Mouse (Mus musculus): ENCODE data around the gene Selenoi. TPM values are rescaled to one million over a fixed set of nuclear protein-coding genes. Genes with fewer than 3 reads are reported as not detected.

The Selenoi gene
- polyA plus RNA-seq, 1 experiment from 2014 or later, result 23.9 TPM

DNA sequence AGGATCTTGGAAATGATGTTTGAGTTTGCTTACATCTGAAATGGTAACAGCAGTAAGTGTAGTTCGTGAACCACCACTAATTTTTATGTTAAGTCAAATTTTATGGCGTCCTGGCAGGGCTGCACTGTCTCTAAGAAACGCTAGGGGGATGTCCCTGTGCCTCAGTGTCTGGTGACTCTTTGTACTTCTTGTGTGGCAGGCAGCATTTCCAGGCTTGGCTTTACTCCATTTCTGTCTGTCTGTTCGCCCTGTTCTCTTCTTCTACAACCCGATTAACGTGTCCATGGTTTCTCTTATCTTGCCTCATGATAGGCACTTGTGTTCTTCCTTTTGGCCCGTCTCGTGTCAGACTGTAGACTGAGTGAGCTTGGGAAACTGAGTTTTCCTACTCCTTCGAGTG lies 11.4 kb downstream of the Selenoi start:
- H3K4me1 ChIP-seq (ENCODE audit: control insufficient read depth, insufficient read depth, low read length), result peaks cover 2% of the 10 kb centered on the region; the same call in 1 of the 2 replicates
- 64% methylated on average over 9 of the region's 9 CpGs for WGBS
- H3K9me3 ChIP-seq (ENCODE audit: control insufficient read depth, low read depth, low read length), result no peaks in the 10 kb centered on the region
- H3K27ac ChIP-seq (ENCODE audit: low read length), result no peak overlapping the region
- no peaks in the 10 kb centered on the region for H3K36me3 ChIP-seq (ENCODE audit: control insufficient read depth, insufficient read depth, low read length)
- no peak overlapping the region for H3K9ac ChIP-seq (replicated peaks; ENCODE audit: low read depth, low read length)
- H3K4me3 ChIP-seq (ENCODE audit: low read depth, low read length), result no peak overlapping the region
- no peak for ATAC-seq (ENCODE audit: insufficient number of reproducible peaks, insufficient read depth, low FRiP score, low read depth)
- H3K27me3 ChIP-seq (ENCODE audit: control insufficient read depth, insufficient read depth, low read length), result no peaks in the 10 kb centered on the region
- no peak overlapping the region for H3K4me2 ChIP-seq (replicated peaks; ENCODE audit: low read depth, low read length)

DNA sequence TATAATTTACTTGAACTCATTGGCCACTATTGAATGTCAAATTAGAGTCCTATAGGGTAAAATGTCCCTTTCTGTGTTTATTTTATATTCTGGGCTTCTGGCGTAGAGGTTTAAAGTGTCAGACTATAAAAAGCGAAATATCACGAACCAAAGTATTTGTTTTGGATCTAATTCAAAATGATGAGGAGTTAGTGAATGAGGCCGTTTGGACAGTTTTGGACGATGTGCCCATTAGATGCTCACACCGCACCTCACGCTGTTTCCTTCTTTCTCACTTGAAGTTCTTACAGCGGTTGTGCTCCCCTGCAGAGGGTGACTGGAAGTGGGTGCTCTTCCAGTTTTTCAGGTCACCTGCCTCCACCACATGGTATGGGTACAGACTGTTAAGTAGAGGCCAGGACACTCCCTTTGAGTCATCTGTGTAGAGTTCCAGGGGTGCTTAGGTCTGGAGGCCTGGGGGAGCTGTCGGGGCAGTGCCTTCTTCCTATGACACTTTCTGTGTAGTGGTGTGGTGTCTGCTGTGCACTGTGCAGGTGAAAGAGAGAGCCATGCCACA lies 13.6 kb downstream of the Selenoi start:
- no peak overlapping the region for H3K9ac ChIP-seq (replicated peaks; ENCODE audit: low read depth, low read length)
- no peak overlapping the region for H3K4me3 ChIP-seq (ENCODE audit: low read depth, low read length)
- WGBS, result 85% methylated on average over 9 of the region's 9 CpGs
- H3K4me2 ChIP-seq (replicated peaks; ENCODE audit: low read depth, low read length), result no peak overlapping the region
- peaks cover 2% of the 10 kb centered on the region; the same call in 1 of the 2 replicates for H3K4me1 ChIP-seq (ENCODE audit: control insufficient read depth, insufficient read depth, low read length)
- no peak overlapping the region for H3K27ac ChIP-seq (ENCODE audit: low read length)
- H3K36me3 ChIP-seq (ENCODE audit: control insufficient read depth, insufficient read depth, low read length), result 0 out of 2 replicates have a peak, but pooled peaks cover 8% of the 10 kb centered on the region
- no peaks in the 10 kb centered on the region for H3K9me3 ChIP-seq (ENCODE audit: control insufficient read depth, low read depth, low read length)
- no peaks in the 10 kb centered on the region for H3K27me3 ChIP-seq (ENCODE audit: control insufficient read depth, insufficient read depth, low read length)
- ATAC-seq (ENCODE audit: insufficient number of reproducible peaks, insufficient read depth, low FRiP score, low read depth), result no peak

DNA sequence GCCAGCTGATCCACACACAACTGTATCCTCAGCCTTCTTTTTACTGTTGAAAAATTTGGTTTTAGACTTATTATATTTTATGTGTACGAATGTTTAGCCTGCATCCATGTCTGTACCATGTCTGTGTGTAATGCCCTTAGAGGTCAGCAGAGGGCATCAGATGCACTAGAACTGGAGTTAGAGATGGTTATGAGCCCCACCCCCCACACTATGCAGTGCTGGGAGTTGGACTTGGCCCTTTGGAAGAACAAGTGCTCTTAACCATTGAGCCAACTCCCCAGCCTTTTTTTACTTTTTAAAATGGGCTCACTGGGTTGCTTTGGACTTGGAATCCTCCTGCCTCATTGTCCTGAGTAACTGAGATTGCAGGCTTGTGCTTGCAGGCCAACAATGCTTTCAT lies 15.3 kb downstream of the Selenoi start:
- WGBS, result 95% methylated on average over 1 of the region's 1 CpGs
- Histone ChIP-seq H3K4me3 (ENCODE audit: low read depth, low read length) (no peak overlapping the region), H3K36me3 (ENCODE audit: control insufficient read depth, insufficient read depth, low read length) (peaks cover 12% of the 10 kb centered on the region; the same call in 1 of the 2 replicates), H3K27me3 (ENCODE audit: control insufficient read depth, insufficient read depth, low read length) (no peaks in the 10 kb centered on the region), H3K9me3 (ENCODE audit: control insufficient read depth, low read depth, low read length) (no peaks in the 10 kb centered on the region), H3K4me1 (ENCODE audit: control insufficient read depth, insufficient read depth, low read length) (peaks cover 2% of the 10 kb centered on the region; the same call in 1 of the 2 replicates), H3K4me2 (replicated peaks; ENCODE audit: low read depth, low read length) (no peak overlapping the region), H3K9ac (replicated peaks; ENCODE audit: low read depth, low read length) (no peak overlapping the region), H3K27ac (ENCODE audit: low read length) (no peak overlapping the region)
- ATAC-seq (ENCODE audit: insufficient number of reproducible peaks, insufficient read depth, low FRiP score, low read depth), result no peak

DNA sequence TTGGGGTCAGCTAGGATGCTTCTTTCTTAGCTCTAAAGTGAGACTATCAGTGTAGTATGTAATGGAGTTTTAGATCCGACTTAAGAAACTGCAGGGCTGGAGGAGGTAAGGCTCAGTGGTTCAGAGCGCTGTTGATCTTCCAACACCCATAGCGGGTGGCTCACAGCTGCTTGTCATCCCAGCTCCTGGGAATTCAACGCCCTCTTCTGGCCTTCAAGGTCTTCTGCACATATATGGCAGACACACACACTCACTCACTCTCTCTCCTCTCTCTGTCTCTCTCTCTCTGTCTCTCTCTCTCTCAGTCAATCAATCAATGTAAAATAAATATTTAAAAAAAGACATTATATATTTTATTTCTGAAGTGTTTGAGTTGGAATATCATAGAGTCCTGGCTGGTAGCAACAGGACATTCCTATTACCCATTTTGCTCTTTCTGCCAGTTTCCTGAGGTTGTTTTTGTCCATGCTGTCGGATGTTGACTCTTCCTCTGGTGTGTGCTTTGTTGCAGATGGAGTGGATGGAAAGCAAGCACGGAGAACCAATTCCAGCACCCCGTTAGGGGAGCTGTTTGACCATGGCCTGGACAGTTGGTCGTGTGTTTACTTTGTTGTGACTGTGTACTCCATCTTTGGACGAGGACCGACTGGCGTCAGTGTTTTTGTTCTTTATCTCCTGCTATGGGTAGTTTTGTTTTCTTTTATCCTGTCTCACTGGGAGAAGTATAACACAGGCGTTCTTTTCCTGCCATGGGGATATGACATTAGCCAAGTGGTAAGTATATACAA lies 23.4 kb downstream of the Selenoi start:
- Histone ChIP-seq H3K27me3 (ENCODE audit: control insufficient read depth, insufficient read depth, low read length) (no peaks in the 10 kb centered on the region), H3K27ac (ENCODE audit: low read length) (no peak overlapping the region), H3K4me3 (ENCODE audit: low read depth, low read length) (no peak overlapping the region), H3K9me3 (ENCODE audit: control insufficient read depth, low read depth, low read length) (no peaks in the 10 kb centered on the region), H3K4me1 (ENCODE audit: control insufficient read depth, insufficient read depth, low read length) (no peaks in the 10 kb centered on the region), H3K9ac (replicated peaks; ENCODE audit: low read depth, low read length) (no peak overlapping the region), H3K36me3 (ENCODE audit: control insufficient read depth, insufficient read depth, low read length) (peaks cover 28% of the 10 kb centered on the region), H3K4me2 (replicated peaks; ENCODE audit: low read depth, low read length) (no peak overlapping the region)
- ATAC-seq (ENCODE audit: insufficient number of reproducible peaks, insufficient read depth, low FRiP score, low read depth), result no peak
- 69% methylated on average over 12 of the region's 12 CpGs for WGBS

- Histone ChIP-seq H3K4me3 (ENCODE audit: low read depth, low read length) (no peak overlapping the region), H3K9ac (replicated peaks; ENCODE audit: low read depth, low read length) (no peak overlapping the region), H3K4me2 (replicated peaks; ENCODE audit: low read depth, low read length) (no peak overlapping the region), H3K4me1 (ENCODE audit: control insufficient read depth, insufficient read depth, low read length) (no peaks in the 10 kb centered on the region), H3K9me3 (ENCODE audit: control insufficient read depth, low read depth, low read length) (no peaks in the 10 kb centered on the region), H3K27ac (ENCODE audit: low read length) (no peak overlapping the region), H3K36me3 (ENCODE audit: control insufficient read depth, insufficient read depth, low read length) (peaks cover 29% of the 10 kb centered on the region), H3K27me3 (ENCODE audit: control insufficient read depth, insufficient read depth, low read length) (no peaks in the 10 kb centered on the region)
- 79% methylated on average over 7 of the region's 7 CpGs for WGBS
- no peak for ATAC-seq (ENCODE audit: insufficient number of reproducible peaks, insufficient read depth, low FRiP score, low read depth)
Measured at GRCm38 (mm10) chr5:30258776-30259175, 26.4 kb downstream of the Selenoi start.

DNA sequence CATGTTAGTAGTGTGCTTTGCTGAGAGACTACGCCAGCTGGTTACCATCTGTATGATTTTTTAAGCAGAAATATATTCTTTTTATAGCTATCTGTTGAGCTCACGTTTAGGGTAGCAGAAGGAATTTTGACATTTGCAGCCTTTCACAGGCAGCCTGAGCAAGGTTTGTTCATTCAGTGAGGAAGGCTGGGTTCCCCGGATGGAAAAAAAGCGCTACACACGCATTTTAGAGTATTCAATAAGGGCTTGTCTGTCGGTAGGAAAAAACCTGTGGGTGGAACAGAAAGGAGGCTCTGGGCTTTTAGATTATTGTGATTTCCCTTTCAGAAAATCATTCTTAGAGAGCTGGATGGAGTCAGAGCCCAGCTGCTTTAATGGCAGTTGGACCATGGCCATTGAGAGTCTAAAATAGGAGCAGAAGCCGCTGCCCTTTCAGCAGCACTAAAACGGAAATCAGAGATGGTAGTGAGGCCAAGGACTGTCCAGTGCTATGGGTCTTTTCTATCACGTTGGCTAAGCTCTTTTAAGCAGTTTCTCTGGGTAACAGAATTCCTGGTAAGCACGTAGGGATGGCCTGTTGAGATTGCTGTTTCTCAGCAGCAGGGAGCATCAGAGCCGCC lies 38.3 kb downstream of the Selenoi start:
- no peak for ATAC-seq (ENCODE audit: insufficient number of reproducible peaks, insufficient read depth, low FRiP score, low read depth)
- peak overlapping the region; percentile 27; the same call in 1 of the 2 replicates for H3K27ac ChIP-seq (ENCODE audit: low read length)
- WGBS, result 56% methylated on average over 11 of the region's 11 CpGs
- peaks cover 7% of the 10 kb centered on the region; the same call in 1 of the 2 replicates for H3K4me1 ChIP-seq (ENCODE audit: control insufficient read depth, insufficient read depth, low read length)
- H3K4me2 ChIP-seq (replicated peaks; ENCODE audit: low read depth, low read length), result no peak overlapping the region
- H3K36me3 ChIP-seq (ENCODE audit: control insufficient read depth, insufficient read depth, low read length), result peaks cover 13% of the 10 kb centered on the region
- H3K9ac ChIP-seq (replicated peaks; ENCODE audit: low read depth, low read length), result no peak overlapping the region
- no peaks in the 10 kb centered on the region for H3K9me3 ChIP-seq (ENCODE audit: control insufficient read depth, low read depth, low read length)
- H3K27me3 ChIP-seq (ENCODE audit: control insufficient read depth, insufficient read depth, low read length), result no peaks in the 10 kb centered on the region
- H3K4me3 ChIP-seq (ENCODE audit: low read depth, low read length), result no peak overlapping the region

- Histone ChIP-seq H3K4me1 (ENCODE audit: control insufficient read depth, insufficient read depth, low read length) (peaks cover 7% of the 10 kb centered on the region; the same call in 1 of the 2 replicates), H3K4me2 (replicated peaks; ENCODE audit: low read depth, low read length) (no peak overlapping the region), H3K4me3 (ENCODE audit: low read depth, low read length) (no peak overlapping the region), H3K27me3 (ENCODE audit: control insufficient read depth, insufficient read depth, low read length) (no peaks in the 10 kb centered on the region), H3K36me3 (ENCODE audit: control insufficient read depth, insufficient read depth, low read length) (peaks cover 6% of the 10 kb centered on the region), H3K27ac (ENCODE audit: low read length) (peak overlapping the region; percentile 55; the same call in 1 of the 2 replicates), H3K9me3 (ENCODE audit: control insufficient read depth, low read depth, low read length) (no peaks in the 10 kb centered on the region), H3K9ac (replicated peaks; ENCODE audit: low read depth, low read length) (no peak overlapping the region)
- WGBS, result 80% methylated on average over 11 of the region's 11 CpGs
- ATAC-seq (ENCODE audit: insufficient number of reproducible peaks, insufficient read depth, low FRiP score, low read depth), result no peak
Measured at GRCm38 (mm10) chr5:30271599-30272281, 39.4 kb downstream of the Selenoi start.

- no peak overlapping the region for H3K27ac ChIP-seq (ENCODE audit: low read length)
- no peak overlapping the region for H3K4me2 ChIP-seq (replicated peaks; ENCODE audit: low read depth, low read length)
- ATAC-seq (ENCODE audit: insufficient number of reproducible peaks, insufficient read depth, low FRiP score, low read depth), result no peak
- H3K27me3 ChIP-seq (ENCODE audit: control insufficient read depth, insufficient read depth, low read length), result no peaks in the 10 kb centered on the region
- 80% methylated on average over 2 of the region's 2 CpGs for WGBS
- H3K9ac ChIP-seq (replicated peaks; ENCODE audit: low read depth, low read length), result no peak overlapping the region
- no peaks in the 10 kb centered on the region; the same call in 1 of the 2 replicates for H3K4me1 ChIP-seq (ENCODE audit: control insufficient read depth, insufficient read depth, low read length)
- no peak overlapping the region for H3K4me3 ChIP-seq (ENCODE audit: low read depth, low read length)
- no peaks in the 10 kb centered on the region for H3K9me3 ChIP-seq (ENCODE audit: control insufficient read depth, low read depth, low read length)
- H3K36me3 ChIP-seq (ENCODE audit: control insufficient read depth, insufficient read depth, low read length), result no peaks in the 10 kb centered on the region
Measured at GRCm38 (mm10) chr5:30276361-30276760, 44.0 kb downstream of the Selenoi start.
